Mouse (Mus musculus): Measurements from ENCODE around the gene Kndc1. TPM values are rescaled to one million over a fixed set of nuclear protein-coding genes. Genes with fewer than 3 reads are reported as not detected.

Kndc1 gene
- polyA plus RNA-seq, 1 experiment = not detected

DNA sequence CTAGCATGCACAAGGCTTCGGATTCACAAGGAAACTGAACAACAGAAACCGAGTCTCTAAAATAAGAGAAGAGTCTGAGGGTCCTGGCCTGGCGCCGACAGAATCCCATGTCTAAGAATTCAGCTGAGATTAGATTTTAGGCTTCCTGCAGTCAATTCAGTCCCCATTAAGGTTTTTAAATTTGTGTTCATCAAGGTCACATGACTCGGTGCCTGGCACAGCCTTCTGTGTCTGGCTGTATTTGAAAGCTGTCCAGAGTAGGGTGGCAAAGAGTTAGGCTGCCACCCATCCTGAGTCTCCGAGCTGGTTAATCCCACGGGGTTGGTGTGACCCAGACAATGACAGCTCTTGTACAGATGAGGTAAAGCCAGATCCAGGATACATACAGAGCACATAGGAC is 2.3 kb downstream of the Kndc1 start:
- WGBS = 71% methylated on average over 7 of the region's 7 CpGs
- Histone ChIP-seq H3K4me1 (ENCODE audit: control insufficient read depth, insufficient read depth, low read length) (no peaks in the 10 kb centered on the region), H3K27ac (ENCODE audit: control insufficient read depth, insufficient read depth, low read depth, low read length, poor library complexity) (no peak overlapping the region), H3K4me3 (replicated peaks; ENCODE audit: control insufficient read depth, low read depth, low read length) (no peak overlapping the region)
- TF ChIP-seq POLR2A (IDR thresholded peaks at IDR 0.05; ENCODE audit: borderline replicate concordance, control insufficient read depth, low read depth, low read length) (no peak), CTCF (IDR thresholded peaks at IDR 0.05; ENCODE audit: control insufficient read depth, insufficient read depth, low read length) (no peak)

DNA sequence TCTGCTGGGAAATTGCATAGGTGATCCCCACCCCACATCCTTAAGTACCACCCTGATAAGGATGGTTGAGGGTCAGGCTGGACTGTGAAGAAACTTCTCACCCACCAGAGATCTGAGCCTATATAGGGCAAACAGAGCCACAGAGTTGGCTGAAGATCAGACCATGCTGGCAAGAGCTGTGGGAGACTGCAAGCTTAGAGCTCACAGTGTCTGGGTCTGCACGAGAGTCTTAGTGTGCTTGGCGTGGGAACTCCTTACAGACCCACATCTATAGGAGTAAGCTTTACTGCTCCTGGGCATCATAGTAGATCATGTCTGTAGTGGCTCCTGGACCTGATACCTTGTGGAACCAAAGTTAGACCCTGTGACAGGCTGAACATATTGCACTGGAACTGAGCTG is 4.1 kb downstream of the Kndc1 start:
- no peak overlapping the region for H3K27ac ChIP-seq (ENCODE audit: control insufficient read depth, insufficient read depth, low read depth, low read length, poor library complexity)
- no peak overlapping the region for H3K4me3 ChIP-seq (replicated peaks; ENCODE audit: control insufficient read depth, low read depth, low read length)
- no peaks in the 10 kb centered on the region for H3K4me1 ChIP-seq (ENCODE audit: control insufficient read depth, insufficient read depth, low read length)
- WGBS = 64% methylated on average over 2 of the region's 2 CpGs
- TF ChIP-seq CTCF (IDR thresholded peaks at IDR 0.05; ENCODE audit: control insufficient read depth, insufficient read depth, low read length) (no peak), POLR2A (IDR thresholded peaks at IDR 0.05; ENCODE audit: borderline replicate concordance, control insufficient read depth, low read depth, low read length) (no peak)

DNA sequence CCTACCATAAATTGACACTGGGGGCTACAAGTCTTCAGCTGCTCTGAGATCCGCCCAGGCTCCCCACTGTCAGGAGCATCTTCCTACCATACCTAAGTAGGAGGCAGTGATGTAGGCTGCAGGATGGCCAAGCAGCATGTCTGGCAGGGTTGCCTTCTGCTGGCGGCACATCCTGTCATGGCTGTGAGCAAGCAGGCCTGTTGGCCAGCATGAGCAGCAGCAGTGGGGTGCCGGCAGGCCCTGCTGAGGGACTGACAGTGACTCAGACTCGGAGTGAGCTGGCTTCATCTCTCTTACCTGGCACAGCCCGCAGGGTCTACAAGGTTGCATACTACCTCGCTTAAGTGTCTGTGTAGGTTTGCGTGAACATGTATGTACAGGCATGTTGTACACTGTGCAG is 5.0 kb downstream of the Kndc1 start:
- 70% methylated on average over 7 of the region's 7 CpGs for WGBS

DNA sequence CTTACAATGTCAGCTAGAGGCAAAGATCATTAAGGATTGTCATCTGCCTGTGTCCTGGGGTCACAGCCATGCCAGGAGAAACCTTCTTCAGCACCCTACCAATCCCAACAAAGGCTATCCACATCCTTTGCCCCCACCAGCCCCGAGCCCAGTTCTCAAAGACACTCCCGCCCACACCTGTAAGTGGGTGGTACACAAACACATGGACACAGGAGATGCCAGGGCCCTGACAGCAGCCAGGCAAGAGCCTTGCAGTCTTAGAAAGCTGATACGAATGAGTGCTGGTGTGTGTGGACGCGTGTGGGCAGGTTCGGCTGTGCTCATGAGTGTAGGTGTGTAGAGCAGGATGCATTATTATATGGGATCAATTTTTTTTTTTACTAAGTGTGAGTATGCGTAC is 6.0 kb downstream of the Kndc1 start:
- WGBS = 87% methylated on average over 7 of the region's 7 CpGs
- no peak overlapping the region for H3K27ac ChIP-seq (ENCODE audit: control insufficient read depth, insufficient read depth, low read depth, low read length, poor library complexity)
- TF ChIP-seq CTCF (IDR thresholded peaks at IDR 0.05; ENCODE audit: control insufficient read depth, insufficient read depth, low read length) = no peak
- no peak for TF ChIP-seq POLR2A (IDR thresholded peaks at IDR 0.05; ENCODE audit: borderline replicate concordance, control insufficient read depth, low read depth, low read length)
- no peak overlapping the region for H3K4me3 ChIP-seq (replicated peaks; ENCODE audit: control insufficient read depth, low read depth, low read length)
- no peaks in the 10 kb centered on the region for H3K4me1 ChIP-seq (ENCODE audit: control insufficient read depth, insufficient read depth, low read length)

More for the DNA sequence above, 5.0 kb downstream of the Kndc1 start:
- no peak overlapping the region; the same call in 1 of the 2 replicates for H3K27ac ChIP-seq (ENCODE audit: control insufficient read depth, insufficient read depth, low read depth, low read length, poor library complexity)
- TF ChIP-seq CTCF (IDR thresholded peaks at IDR 0.05; ENCODE audit: control insufficient read depth, insufficient read depth, low read length) (no peak), POLR2A (IDR thresholded peaks at IDR 0.05; ENCODE audit: borderline replicate concordance, control insufficient read depth, low read depth, low read length) (no peak)
- no peak overlapping the region for H3K4me3 ChIP-seq (replicated peaks; ENCODE audit: control insufficient read depth, low read depth, low read length)
- no peaks in the 10 kb centered on the region for H3K4me1 ChIP-seq (ENCODE audit: control insufficient read depth, insufficient read depth, low read length)

DNA sequence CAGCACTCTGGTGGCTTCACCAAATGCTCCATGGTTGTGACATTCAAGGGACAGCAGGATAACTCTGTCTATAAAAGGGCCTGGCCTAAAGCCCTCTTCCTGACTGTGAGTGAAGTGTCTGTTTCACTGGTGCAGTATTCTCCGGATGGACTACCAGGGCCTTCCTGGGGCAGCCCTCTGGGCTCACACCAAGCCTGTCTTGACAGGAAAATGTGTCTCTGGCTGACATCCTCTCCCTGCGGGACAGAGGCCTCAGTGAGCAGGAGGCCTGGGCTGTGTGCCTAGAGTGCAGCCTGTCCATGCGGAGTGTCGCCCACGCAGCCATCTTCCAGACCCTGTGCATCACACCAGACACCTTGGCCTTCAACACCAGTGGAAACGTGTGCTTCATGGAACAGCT is 6.4 kb downstream of the Kndc1 start:
- Histone ChIP-seq H3K4me3 (replicated peaks; ENCODE audit: control insufficient read depth, low read depth, low read length) (no peak overlapping the region), H3K4me1 (ENCODE audit: control insufficient read depth, insufficient read depth, low read length) (no peaks in the 10 kb centered on the region), H3K27ac (ENCODE audit: control insufficient read depth, insufficient read depth, low read depth, low read length, poor library complexity) (no peak overlapping the region)
- no peak for TF ChIP-seq POLR2A (IDR thresholded peaks at IDR 0.05; ENCODE audit: borderline replicate concordance, control insufficient read depth, low read depth, low read length)
- no peak for TF ChIP-seq CTCF (IDR thresholded peaks at IDR 0.05; ENCODE audit: control insufficient read depth, insufficient read depth, low read length)
- 75% methylated on average over 6 of the region's 6 CpGs for WGBS

DNA sequence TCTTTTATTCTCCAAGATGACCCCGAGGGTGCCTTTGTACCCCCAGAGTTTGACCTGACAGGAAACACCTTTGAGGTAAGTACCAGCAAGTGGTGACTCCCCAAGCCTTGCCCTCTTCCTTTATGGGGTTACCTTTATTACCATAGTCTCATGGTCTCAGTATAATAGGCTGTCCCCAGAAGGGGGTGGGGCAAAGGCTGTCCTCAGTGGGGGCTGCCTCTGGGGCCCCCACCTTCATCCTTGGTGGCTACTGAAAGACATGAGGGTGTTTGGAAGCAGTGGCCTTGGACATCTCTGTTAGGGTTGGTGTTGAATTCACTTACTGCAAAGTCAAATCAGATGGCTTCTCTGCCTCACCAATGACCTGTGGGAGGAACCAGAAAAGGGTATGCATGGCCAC is 7.5 kb downstream of the Kndc1 start:
- 18% methylated on average over 1 of the region's 1 CpGs for WGBS
- TF ChIP-seq CTCF (IDR thresholded peaks at IDR 0.05; ENCODE audit: control insufficient read depth, insufficient read depth, low read length) (no peak), POLR2A (IDR thresholded peaks at IDR 0.05; ENCODE audit: borderline replicate concordance, control insufficient read depth, low read depth, low read length) (no peak)
- H3K4me1 ChIP-seq (ENCODE audit: control insufficient read depth, insufficient read depth, low read length) = no peaks in the 10 kb centered on the region
- no peak overlapping the region for H3K27ac ChIP-seq (ENCODE audit: control insufficient read depth, insufficient read depth, low read depth, low read length, poor library complexity)
- no peak overlapping the region for H3K4me3 ChIP-seq (replicated peaks; ENCODE audit: control insufficient read depth, low read depth, low read length)

DNA sequence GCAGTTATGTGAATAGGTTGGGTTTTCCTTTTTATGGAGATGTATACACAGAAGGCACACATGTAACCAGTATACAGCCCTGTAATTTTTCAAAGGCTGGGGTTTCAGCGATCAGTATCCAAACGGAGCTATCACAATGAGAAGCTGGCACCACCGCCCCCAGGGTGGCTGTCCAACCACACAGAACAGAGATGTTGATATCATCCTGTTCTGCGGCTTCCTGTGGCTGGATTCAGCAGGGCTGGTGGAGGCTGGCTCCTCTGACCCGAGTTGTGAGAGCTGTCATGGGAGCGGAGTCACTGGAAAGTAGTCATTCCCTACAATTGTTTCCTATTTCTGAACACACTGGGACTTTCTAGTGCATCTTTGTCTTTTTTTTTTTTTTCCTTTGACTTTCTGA is 10.8 kb downstream of the Kndc1 start:
- no peak overlapping the region for H3K4me3 ChIP-seq (replicated peaks; ENCODE audit: control insufficient read depth, low read depth, low read length)
- H3K27ac ChIP-seq (ENCODE audit: control insufficient read depth, insufficient read depth, low read depth, low read length, poor library complexity) = no peak overlapping the region
- 17% methylated on average over 6 of the region's 6 CpGs for WGBS
- no peaks in the 10 kb centered on the region for H3K4me1 ChIP-seq (ENCODE audit: control insufficient read depth, insufficient read depth, low read length)
- TF ChIP-seq POLR2A (IDR thresholded peaks at IDR 0.05; ENCODE audit: borderline replicate concordance, control insufficient read depth, low read depth, low read length) (no peak), CTCF (IDR thresholded peaks at IDR 0.05; ENCODE audit: control insufficient read depth, insufficient read depth, low read length) (no peak)

DNA sequence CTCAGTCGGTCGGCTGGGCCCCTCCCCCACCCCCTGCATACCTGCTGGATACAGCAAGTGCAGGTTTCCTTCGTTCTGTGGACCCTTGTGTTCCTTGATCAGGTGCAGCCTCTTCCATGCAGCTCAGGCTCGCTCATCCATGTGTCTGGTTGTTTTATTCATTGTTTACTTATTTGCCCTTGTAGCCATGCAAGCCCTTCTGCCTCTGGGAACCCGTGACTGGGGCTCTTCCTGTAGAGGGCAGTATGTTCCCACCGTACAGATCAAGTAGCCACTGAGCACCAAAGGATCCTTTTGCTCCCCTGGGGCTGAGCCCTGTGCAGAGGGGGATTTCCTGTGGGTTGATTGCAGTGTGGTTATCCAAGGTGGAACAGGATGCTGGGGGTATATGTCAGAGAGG is 11.2 kb downstream of the Kndc1 start:
- Histone ChIP-seq H3K27ac (ENCODE audit: control insufficient read depth, insufficient read depth, low read depth, low read length, poor library complexity) (no peak overlapping the region), H3K4me3 (replicated peaks; ENCODE audit: control insufficient read depth, low read depth, low read length) (no peak overlapping the region), H3K4me1 (ENCODE audit: control insufficient read depth, insufficient read depth, low read length) (no peaks in the 10 kb centered on the region)
- WGBS = 3% methylated on average over 6 of the region's 6 CpGs
- no peak for TF ChIP-seq POLR2A (IDR thresholded peaks at IDR 0.05; ENCODE audit: borderline replicate concordance, control insufficient read depth, low read depth, low read length)
- no peak; the same call in 1 of the 2 replicates for TF ChIP-seq CTCF (IDR thresholded peaks at IDR 0.05; ENCODE audit: control insufficient read depth, insufficient read depth, low read length)

DNA sequence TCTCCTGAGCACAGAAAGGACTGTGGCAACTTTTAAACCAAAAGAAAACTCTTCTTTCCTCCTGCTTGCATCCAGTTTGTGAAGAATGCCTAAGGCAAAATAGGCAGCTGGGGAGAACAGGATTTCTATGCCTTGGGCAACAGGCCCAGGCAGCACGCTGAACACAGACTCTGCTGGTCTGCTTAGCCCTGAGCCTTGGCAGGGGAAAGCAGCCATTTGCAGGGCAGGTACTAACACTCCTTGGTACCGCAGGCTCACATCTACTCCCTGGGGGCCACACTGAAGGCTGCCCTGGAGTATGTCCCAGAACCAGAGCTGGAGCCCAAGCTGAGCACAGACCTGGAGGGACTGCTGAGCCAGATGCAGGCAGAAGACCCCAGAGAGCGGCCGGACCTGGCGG is 13.7 kb downstream of the Kndc1 start:
- Histone ChIP-seq H3K27ac (ENCODE audit: control insufficient read depth, insufficient read depth, low read depth, low read length, poor library complexity) (no peak overlapping the region), H3K4me1 (ENCODE audit: control insufficient read depth, insufficient read depth, low read length) (no peaks in the 10 kb centered on the region), H3K4me3 (replicated peaks; ENCODE audit: control insufficient read depth, low read depth, low read length) (no peak overlapping the region)
- TF ChIP-seq CTCF (IDR thresholded peaks at IDR 0.05; ENCODE audit: control insufficient read depth, insufficient read depth, low read length) (no peak), POLR2A (IDR thresholded peaks at IDR 0.05; ENCODE audit: borderline replicate concordance, control insufficient read depth, low read depth, low read length) (no peak)
- 87% methylated on average over 5 of the region's 5 CpGs for WGBS

Measured in bone marrow, adult 2 months (tissue).